Mouse (Mus musculus) liver, embryonic 14.5 days (tissue): ENCODE results near the gene Cpox. TPM values are rescaled to one million over a fixed set of nuclear protein-coding genes. Genes with fewer than 3 reads are reported as not detected.
A peak's percentile ranks its signal among the peaks of the same experiment; 100 is the strongest.

Experiments
- ATAC-seq: fragments of 200-750 bp; cut with Nextera tagmentation; 2 replicates; pipeline ENCODE4 v1.8.0; 2017; ENCODE audit warnings: moderate number of reproducible peaks, mild to moderate bottlenecking, moderate library complexity; ENCODE audit not compliant: insufficient read depth
- DNase-seq, 3 experiments: peaks; one replicate each; pipeline ENCODE4 v3.0.0-alpha.2; 2012 to 2013; ENCODE audit warnings: low read depth in 3 of 3, low spot score in 3 of 3
- H3K27ac ChIP-seq: fragments of 300-500 bp; sonication (generic); 2 replicates; pipeline ENCODE4 v1.5.1; 2014; ENCODE audit warnings: moderate library complexity, mild to moderate bottlenecking, control low read depth, inconsistent platforms
- H3K27me3 ChIP-seq: fragments of 300-500 bp; sonication (generic); 2 replicates; pipeline ENCODE4 v1.6.1; 2014; ENCODE audit warnings: mild to moderate bottlenecking, low read length, moderate library complexity; ENCODE audit not compliant: control insufficient read depth, insufficient read depth
- H3K36me3 ChIP-seq: fragments of 300-500 bp; sonication (generic); replicated peaks from 2 replicates; pipeline ENCODE4 v1.6.1; 2014; ENCODE audit warnings: low read depth; ENCODE audit not compliant: control insufficient read depth, insufficient read depth
- H3K4me1 ChIP-seq, 2 experiments: fragments of 200-500 bp in 1 of 2; fragments of 300-500 bp in 1 of 2; sonication (generic) in 1 of 2; replicated peaks; 2 replicates each; pipeline ENCODE4 v1.6.1; 2012 to 2014; ENCODE audit warnings: antibody characterized with exemption in 1 of 2, inconsistent platforms in 1 of 2, low read length in 1 of 2; ENCODE audit not compliant: control insufficient read depth in 2 of 2, insufficient read depth in 2 of 2
- H3K4me2 ChIP-seq: fragments of 300-500 bp; sonication (generic); 2 replicates; pipeline ENCODE4 v1.6.1; 2014; ENCODE audit warnings: low read depth, mild to moderate bottlenecking, control low read depth, moderate library complexity
- H3K4me3 ChIP-seq, 2 experiments: fragments of 200-500 bp in 1 of 2; fragments of 300-500 bp in 1 of 2; sonication (generic) in 1 of 2; 2 replicates each; pipeline ENCODE4 v1.5.1; 2012 to 2014; ENCODE audit warnings: low read depth in 2 of 2, low read length in 2 of 2, mild to moderate bottlenecking in 2 of 2, control low read depth in 1 of 2, inconsistent platforms in 1 of 2, moderate library complexity in 1 of 2; ENCODE audit not compliant: insufficient read depth in 1 of 2
- H3K9ac ChIP-seq: fragments of 300-500 bp; sonication (generic); replicated peaks from 2 replicates; pipeline ENCODE4 v1.6.1; 2014; ENCODE audit warnings: mild to moderate bottlenecking, control low read depth, moderate library complexity
- H3K9me3 ChIP-seq: fragments of 300-500 bp; sonication (generic); 2 replicates; pipeline ENCODE4 v1.6.1; 2016; ENCODE audit warnings: low read length, mixed read lengths; ENCODE audit not compliant: control insufficient read depth
- CTCF ChIP-seq: IDR thresholded peaks from 2 replicates; pipeline ENCODE4 v1.5.1; 2016; ENCODE audit warnings: antibody characterized with exemption, low read depth, control low read depth
- EP300 ChIP-seq: IDR thresholded peaks from 2 replicates; pipeline ENCODE4 v1.6.1; 2016; ENCODE audit warnings: antibody characterized with exemption, low read depth
- WGBS: fragments of 180-500 bp; shearing (Covaris S2); extraction: QIAGEN DNeasy Blood & Tissue Kit; methylation state at CpG from one replicate; pipeline ENCODE4 v1.1.7; 2014; ENCODE audit not compliant: insufficient replicate concordance; 5-methylcytosine and 5-hydroxymethylcytosine counted together
- polyA plus RNA-seq, 2 experiments: library from polyadenylated mRNA; depleted of rRNA in 1 of 2; stranded (reverse) in 1 of 2; unstranded in 1 of 2; fragments of >200 nt; fragmentation: Nextera tagmentation in 1 of 2; extraction: Ambion mirVana in 1 of 2; gene quantifications; 2 replicates each; pipeline versions ENCODE4 v1.2.1 to v1.2.3; 2012 to 2014

Cpox gene
- polyA plus RNA-seq, 2 experiments: 272 to 326 TPM

DNA sequence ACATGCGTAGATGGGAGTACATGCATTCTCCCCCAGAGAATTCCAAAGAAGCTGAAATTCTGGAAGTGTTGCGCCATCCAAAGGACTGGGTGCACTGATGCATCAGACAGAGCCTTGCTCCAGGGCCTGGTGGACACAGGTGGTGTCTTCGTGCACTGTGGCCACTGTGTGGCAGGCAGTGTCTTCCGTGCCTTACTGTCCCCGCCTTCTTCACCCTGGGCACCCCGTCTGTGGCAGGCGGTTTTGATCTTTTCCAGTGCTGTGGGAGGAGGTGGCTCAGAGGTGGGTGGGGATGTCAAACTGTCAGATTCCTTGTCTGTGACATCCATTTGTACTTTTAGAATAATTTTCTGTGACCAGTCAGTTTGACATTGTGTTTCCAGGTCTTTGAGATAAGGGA lies 8.6 kb downstream of the Cpox start:
- H3K4me3 ChIP-seq: no peak overlapping the region
- no peak for DNase-seq
- H3K36me3 ChIP-seq: peaks cover 80% of the 10 kb centered on the region
- no peak for ATAC-seq
- TF ChIP-seq CTCF (peak; percentile 46), EP300 (no peak)
- H3K9ac ChIP-seq: no peak overlapping the region
- H3K4me1 ChIP-seq: peaks cover 28 to 30% of the 10 kb centered on the region in 2 experiments
- H3K9me3 ChIP-seq: no peaks in the 10 kb centered on the region
- no peaks in the 10 kb centered on the region for H3K27me3 ChIP-seq
- WGBS: 54% methylated on average over 7 of the region's 7 CpGs
- H3K4me2 ChIP-seq: peak overlapping the region; percentile 5; the same call in 1 of the 2 replicates
- H3K27ac ChIP-seq: no peak overlapping the region

DNA sequence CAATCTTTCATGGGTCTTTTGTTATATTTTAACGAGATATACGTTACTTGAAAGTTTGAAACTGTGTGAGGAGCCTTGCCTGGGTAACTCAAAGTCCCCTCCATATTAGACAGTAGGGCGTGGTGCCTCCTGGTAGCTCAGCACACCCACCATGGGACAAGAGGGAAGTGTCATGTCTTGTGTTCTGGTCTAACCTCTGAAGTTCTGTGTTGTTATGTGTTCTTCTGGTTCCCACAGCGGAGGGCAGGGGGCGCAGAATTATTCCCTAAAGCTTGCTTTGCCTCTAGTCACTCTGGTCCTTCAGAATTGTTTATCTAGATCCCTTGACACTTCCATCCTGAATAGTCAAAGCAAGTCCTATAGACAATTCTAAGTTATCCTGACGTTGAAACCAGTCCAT lies 12.0 kb downstream of the Cpox start:
- Histone ChIP-seq H3K4me2 (no peak overlapping the region), H3K9ac (no peak overlapping the region), H3K27me3 (no peaks in the 10 kb centered on the region), H3K27ac (no peak overlapping the region; the same call in 1 of the 2 replicates), H3K4me3 (no peak overlapping the region), H3K4me1 (peaks cover 6 to 8% of the 10 kb centered on the region in 2 experiments; a peak in 3 of 4 replicates), H3K36me3 (peaks cover 46% of the 10 kb centered on the region), H3K9me3 (no peaks in the 10 kb centered on the region)
- ATAC-seq (no peak), DNase-seq (no peak)
- 85% methylated on average over 6 of the region's 6 CpGs for WGBS
- TF ChIP-seq EP300 (no peak), CTCF (no peak)

DNA sequence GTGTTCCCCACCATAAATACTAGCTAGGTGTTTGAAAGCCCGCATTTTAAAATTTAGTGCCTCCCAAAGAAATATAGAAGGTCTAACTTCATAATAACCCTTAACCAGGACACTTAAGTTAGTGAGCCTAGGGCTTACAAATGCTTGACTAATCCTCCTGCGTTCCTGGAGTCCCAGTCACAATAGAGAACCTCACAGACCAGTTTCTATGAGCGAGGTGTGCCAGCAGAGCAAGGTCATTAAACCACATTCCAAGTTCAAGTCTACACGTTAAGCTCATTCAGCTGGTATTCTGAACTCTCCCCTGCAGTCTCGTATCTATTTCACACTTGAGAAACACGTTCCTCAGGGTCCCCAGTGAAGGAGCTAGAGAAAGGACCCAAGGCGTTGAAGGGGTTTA lies 12.8 kb downstream of the Cpox start:
- Histone ChIP-seq H3K27ac (no peak overlapping the region), H3K9ac (no peak overlapping the region), H3K4me3 (no peak overlapping the region), H3K4me2 (no peak overlapping the region), H3K4me1 (peaks cover 0 to under 1% of the 10 kb centered on the region in 2 experiments; a peak in 3 of 4 replicates), H3K36me3 (peaks cover 38% of the 10 kb centered on the region), H3K27me3 (no peaks in the 10 kb centered on the region), H3K9me3 (no peaks in the 10 kb centered on the region)
- DNase-seq (no peak), ATAC-seq (no peak)
- TF ChIP-seq EP300: no peak
- no peak for TF ChIP-seq CTCF
- WGBS: 86% methylated on average over 7 of the region's 7 CpGs

DNA sequence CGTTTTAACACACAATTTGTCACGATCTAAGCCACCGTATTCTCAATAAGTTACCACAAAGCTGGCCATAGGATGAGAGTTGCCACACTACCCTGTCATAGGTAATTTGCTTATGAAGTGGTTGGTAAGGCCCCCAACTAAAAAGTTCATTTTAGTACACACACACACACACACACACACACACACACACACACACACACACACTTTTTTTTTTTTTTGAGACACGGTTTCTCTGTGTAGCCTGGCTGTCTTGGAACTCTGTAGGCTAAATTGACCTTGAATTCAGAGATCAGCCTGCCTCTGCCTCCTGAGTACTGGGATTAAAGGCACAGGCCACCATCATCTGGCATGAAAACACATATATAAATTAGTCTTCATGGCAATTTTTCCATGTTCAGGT lies 13.8 kb downstream of the Cpox start:
- no peaks in the 10 kb centered on the region for H3K27me3 ChIP-seq
- no peaks in the 10 kb centered on the region for H3K9me3 ChIP-seq
- no peak overlapping the region for H3K9ac ChIP-seq
- no peak overlapping the region for H3K4me3 ChIP-seq
- WGBS: 93% methylated on average over 4 of the region's 4 CpGs
- no peak overlapping the region for H3K4me2 ChIP-seq
- DNase-seq: no peak
- no peak for TF ChIP-seq CTCF
- no peak for TF ChIP-seq EP300
- peak overlapping the region; percentile 31 for H3K27ac ChIP-seq
- no peak for ATAC-seq
- H3K36me3 ChIP-seq: peaks cover 27% of the 10 kb centered on the region
- no peaks in the 10 kb centered on the region; a peak in 2 of 4 replicates for H3K4me1 ChIP-seq

DNA sequence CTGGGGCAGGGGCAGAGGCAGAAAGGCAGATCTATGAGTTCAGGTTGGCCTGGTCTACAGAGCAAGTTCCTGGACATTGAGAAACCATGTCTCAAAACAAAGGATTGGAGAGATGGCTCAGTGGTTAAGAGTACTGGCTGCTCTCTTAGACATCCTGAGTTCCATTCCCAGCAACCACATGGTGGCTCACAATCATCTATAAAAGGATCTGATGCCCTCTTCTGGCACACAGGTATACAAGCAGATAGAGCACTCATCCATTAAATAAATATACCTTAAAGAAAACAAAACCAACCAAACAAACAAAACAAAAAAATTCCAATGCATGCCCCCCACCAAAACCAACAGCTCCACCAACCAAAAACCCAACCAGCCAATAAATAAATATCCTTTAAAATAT lies 14.4 kb downstream of the Cpox start:
- no peak overlapping the region for H3K4me2 ChIP-seq
- H3K4me1 ChIP-seq: no peaks in the 10 kb centered on the region; a peak in 2 of 4 replicates
- no peak for DNase-seq
- H3K27me3 ChIP-seq: no peaks in the 10 kb centered on the region
- H3K9me3 ChIP-seq: no peaks in the 10 kb centered on the region
- no peak overlapping the region for H3K9ac ChIP-seq
- peaks cover 24% of the 10 kb centered on the region for H3K36me3 ChIP-seq
- H3K27ac ChIP-seq: peak overlapping the region; percentile 31
- no peak overlapping the region for H3K4me3 ChIP-seq
- ATAC-seq: peak; percentile 22; the same call in 1 of the 2 replicates
- TF ChIP-seq CTCF (peak; percentile 55), EP300 (no peak)
